Mouse (Mus musculus): ENCODE results near the gene Ccdc186. TPM values are rescaled to one million over a fixed set of nuclear protein-coding genes. Genes with fewer than 3 reads are reported as not detected.

Ccdc186 gene
- 0.54 and 0.69 TPM in 2 replicates for polyA plus RNA-seq (2012; rRNA removed)

GRCm38 (mm10) chr19:56821798-56822447 is at the start of gene Ccdc186:
Gene Ccdc186, minus strand, starts transcription at chr19:56822190.

GRCm38 (mm10) chr19:56826047-56826631 is 4.1 kb upstream of the Ccdc186 start, which contains the start of gene Tdrd1:
Gene Tdrd1, plus strand, starts transcription at chr19:56826209.

Other genes with a start within 250 kb of the Ccdc186 start
- gene Adrb1, start 100.0 kb downstream of the Ccdc186 start, polyA plus RNA-seq (2012; rRNA removed): 1.2 and 2.7 TPM in 2 replicates
- 0.03 and 0.08 TPM in 2 replicates for gene Tdrd1, start 4.0 kb upstream of the Ccdc186 start, polyA plus RNA-seq (2012; rRNA removed)
- gene Vwa2, start 52.1 kb upstream of the Ccdc186 start, polyA plus RNA-seq (2012; rRNA removed): 0.11 TPM in 2 replicates
- 2.5 and 3.3 TPM in 2 replicates for gene Afap1l2, start 186.0 kb upstream of the Ccdc186 start, polyA plus RNA-seq (2012; rRNA removed)